Mouse (Mus musculus) macrophage (primary cell): Measurements from ENCODE around the gene Ptch2. TPM values are rescaled to one million over a fixed set of nuclear protein-coding genes. Genes with fewer than 3 reads are reported as not detected.
A peak's percentile ranks its signal among the peaks of the same experiment; 100 is the strongest.

Experiments used
- H3K27ac ChIP-seq: fragments of 350-480 bp; formaldehyde crosslinking; 2 replicates; pipeline ENCODE4 v1.9.0; 2021
- H3K36me3 ChIP-seq: fragments of 350-480 bp; formaldehyde crosslinking; 2 replicates; pipeline ENCODE4 v1.9.0; 2021; ENCODE audit errors: inconsistent target
- H3K4me3 ChIP-seq: fragments of 350-480 bp; formaldehyde crosslinking; 2 replicates; pipeline ENCODE4 v1.9.0; 2021; ENCODE audit errors: inconsistent target
- H3K79me2 ChIP-seq: fragments of 350-480 bp; formaldehyde crosslinking; 2 replicates; pipeline ENCODE4 v1.9.0; 2021; ENCODE audit errors: inconsistent target
- WGBS: methylation state at CpG from one replicate; pipeline ENCODE4 v1.1.7; 2026; ENCODE audit warnings: inconsistent platforms; ENCODE audit not compliant: missing documents; 5-methylcytosine and 5-hydroxymethylcytosine counted together
- polyA plus RNA-seq: library from polyadenylated mRNA; stranded (reverse); fragments of 250-400 nt; gene quantifications from 3 replicates; pipeline ENCODE4 v1.2.4, GENCODE M21; 2018; ENCODE audit warnings: inconsistent platforms

The Ptch2 gene
- polyA plus RNA-seq, 1 experiment from 2014 or later = not detected

GRCm38 (mm10) chr4:117127991-117128686, 32.3 kb downstream of the Ptch2 start:
- Histone ChIP-seq H3K27ac (peak overlapping the region; percentile 98; the same call in 1 of the 2 replicates), H3K36me3 (peaks cover 6% of the 10 kb centered on the region; the same call in 1 of the 2 replicates), H3K79me2 (peaks cover 7% of the 10 kb centered on the region; the same call in 1 of the 2 replicates), H3K4me3 (no peak overlapping the region)
- 94% methylated on average over 33 of the region's 33 CpGs for WGBS

GRCm38 (mm10) chr4:117130790-117131189, 34.9 kb downstream of the Ptch2 start:
- Histone ChIP-seq H3K27ac (no peak overlapping the region), H3K36me3 (peaks cover 6% of the 10 kb centered on the region; the same call in 1 of the 2 replicates), H3K4me3 (no peak overlapping the region), H3K79me2 (peaks cover 9% of the 10 kb centered on the region; the same call in 1 of the 2 replicates)
- 92% methylated on average over 6 of the region's 6 CpGs for WGBS

GRCm38 (mm10) chr4:117131198-117131597, 35.3 kb downstream of the Ptch2 start:
- Histone ChIP-seq H3K4me3 (no peak overlapping the region), H3K79me2 (peaks cover 9% of the 10 kb centered on the region; the same call in 1 of the 2 replicates), H3K27ac (no peak overlapping the region), H3K36me3 (peaks cover 6% of the 10 kb centered on the region; the same call in 1 of the 2 replicates)
- 90% methylated on average over 6 of the region's 6 CpGs for WGBS

GRCm38 (mm10) chr4:117131890-117132793, 36.3 kb downstream of the Ptch2 start:
- H3K79me2 ChIP-seq = peaks cover 9% of the 10 kb centered on the region; the same call in 1 of the 2 replicates
- no peak overlapping the region for H3K27ac ChIP-seq
- H3K36me3 ChIP-seq = peaks cover 6% of the 10 kb centered on the region; the same call in 1 of the 2 replicates
- WGBS = 92% methylated on average over 7 of the region's 7 CpGs
- no peak overlapping the region for H3K4me3 ChIP-seq

- Histone ChIP-seq H3K79me2 (peaks cover 9% of the 10 kb centered on the region; the same call in 1 of the 2 replicates), H3K27ac (no peak overlapping the region), H3K4me3 (peak overlapping the region; percentile 54), H3K36me3 (peaks cover 6% of the 10 kb centered on the region; the same call in 1 of the 2 replicates)
- WGBS = 85% methylated on average over 11 of the region's 11 CpGs
These were observed 36.9 kb downstream of the Ptch2 start for GRCm38 (mm10) chr4:117132794-117133143.

GRCm38 (mm10) chr4:117133366-117133796, 37.5 kb downstream of the Ptch2 start:
- Histone ChIP-seq H3K4me3 (peak overlapping the region; percentile 54), H3K36me3 (peaks cover 5% of the 10 kb centered on the region; the same call in 1 of the 2 replicates), H3K27ac (0 out of 2 replicates have a peak overlapping the region, but pooled peaks have one; percentile 17), H3K79me2 (peaks cover 9% of the 10 kb centered on the region; the same call in 1 of the 2 replicates)
- WGBS = 2% methylated on average over 33 of the region's 42 CpGs

GRCm38 (mm10) chr4:117133817-117134600, 38.1 kb downstream of the Ptch2 start, which contains the start of gene Plk3:
TSS of gene Plk3 (minus strand) at chr4:117133963.
- peaks cover 9% of the 10 kb centered on the region; the same call in 1 of the 2 replicates for H3K79me2 ChIP-seq
- 4% methylated on average over 47 of the region's 48 CpGs for WGBS
- no peaks in the 10 kb centered on the region; the same call in 1 of the 2 replicates for H3K36me3 ChIP-seq
- peak within 1 kb of the TSS; percentile 54 for H3K4me3 ChIP-seq
- peak within 1 kb of the TSS; percentile 46 for H3K27ac ChIP-seq

- Histone ChIP-seq H3K27ac (no peak overlapping the region), H3K4me3 (no peak overlapping the region), H3K79me2 (peaks cover 9% of the 10 kb centered on the region; the same call in 1 of the 2 replicates), H3K36me3 (no peaks in the 10 kb centered on the region)
- WGBS = 52% methylated on average over 2 of the region's 2 CpGs
These were observed 38.7 kb downstream of the Ptch2 start for GRCm38 (mm10) chr4:117134601-117134995.

- 40% methylated on average over 8 of the region's 8 CpGs for WGBS
- no peak overlapping the region for H3K4me3 ChIP-seq
- no peaks in the 10 kb centered on the region for H3K36me3 ChIP-seq
- peak overlapping the region; percentile 34 for H3K27ac ChIP-seq
- H3K79me2 ChIP-seq = peaks cover 9% of the 10 kb centered on the region; the same call in 1 of the 2 replicates
These were observed 40.2 kb downstream of the Ptch2 start for GRCm38 (mm10) chr4:117136034-117136433.

GRCm38 (mm10) chr4:117138295-117139216, 42.7 kb downstream of the Ptch2 start:
- no peak overlapping the region for H3K4me3 ChIP-seq
- no peaks in the 10 kb centered on the region for H3K79me2 ChIP-seq
- 88% methylated on average over 15 of the region's 17 CpGs for WGBS
- no peaks in the 10 kb centered on the region for H3K36me3 ChIP-seq
- no peak overlapping the region for H3K27ac ChIP-seq

GRCm38 (mm10) chr4:117139217-117139612, 43.3 kb downstream of the Ptch2 start:
- 3% methylated on average over 2 of the region's 2 CpGs for WGBS
- no peak overlapping the region for H3K27ac ChIP-seq

GRCm38 (mm10) chr4:117140613-117141012, 44.7 kb downstream of the Ptch2 start:
- Histone ChIP-seq H3K4me3 (no peak overlapping the region), H3K79me2 (no peaks in the 10 kb centered on the region), H3K36me3 (no peaks in the 10 kb centered on the region), H3K27ac (no peak overlapping the region)
- 31% methylated on average over 4 of the region's 4 CpGs for WGBS

More at GRCm38 (mm10) chr4:117139217-117139612, 43.3 kb downstream of the Ptch2 start:
- H3K4me3 ChIP-seq = no peak overlapping the region
- no peaks in the 10 kb centered on the region for H3K36me3 ChIP-seq
- H3K79me2 ChIP-seq = no peaks in the 10 kb centered on the region

- no peaks in the 10 kb centered on the region for H3K36me3 ChIP-seq
- WGBS = 88% methylated on average over 7 of the region's 7 CpGs
- no peak overlapping the region for H3K4me3 ChIP-seq
- H3K27ac ChIP-seq = no peak overlapping the region
- H3K79me2 ChIP-seq = no peaks in the 10 kb centered on the region
These were observed 47.1 kb downstream of the Ptch2 start for GRCm38 (mm10) chr4:117143023-117143422.
